Mouse (Mus musculus): ENCODE results near the gene Coasy.

The Coasy gene

GRCm38 (mm10) chr11:101131701-101132100 lies 49.3 kb downstream of the Coasy start:
- peak in 1 of 2 experiments; percentile 16 for DNase-seq (ENCODE audit: low spot score in 2 of 2)

- no peak for DNase-seq (ENCODE audit: low spot score in 2 of 2)
Observed at GRCm38 (mm10) chr11:101133037-101133436, 50.7 kb downstream of the Coasy start.

- DNase-seq (ENCODE audit: low spot score in 2 of 2) = no peak
Observed at GRCm38 (mm10) chr11:101134217-101134865, 52.0 kb downstream of the Coasy start.

All from spleen, postnatal 14 days (tissue).